Comparison of ENCODE assay signal across 43 mouse cellular contexts in genomic region chr17:42586486-42586885, GRCm38 (mm10). TPM values are rescaled to one million over a fixed set of nuclear protein-coding genes. Genes with fewer than 3 reads are reported as not detected.
A peak's percentile ranks its signal among the peaks of the same experiment; 100 is the strongest.
DNase-seq lines count a peak whose midpoint lies in the region; ATAC-seq lines count a peak whose summit lies in the region.
"Had no signal": no experiment of that assay in that cellular context is flagged by ENCODE, and none has a peak within 500 bp of the region (broad histone marks: within the 10 kb centered on the region; RNA-seq: fewer than 3 reads in every experiment).

No protein-coding gene starts in this region.

- H3K4me3 ChIP-seq in embryonic facial prominence, embryonic 14.5 days (ENCODE audit: low read depth, low read length), result no peak overlapping the region
- H3K4me3 ChIP-seq in embryonic facial prominence, embryonic 10.5 days, result no peak overlapping the region
- H3K4me3 ChIP-seq: embryonic facial prominence, embryonic 12.5 days; gastrocnemius, adult 2 months; heart, adult 2 months; heart, embryonic 13.5 days; kidney, embryonic 15.5 days; limb, embryonic 13.5 days; liver, embryonic 12.5 days; midbrain, embryonic 10.5 days; midbrain, embryonic 15.5 days; neural tube, embryonic 12.5 days had no signal

- no peaks in the 10 kb centered on the region for H3K27me3 ChIP-seq in embryonic facial prominence, embryonic 14.5 days (replicated peaks; ENCODE audit: control insufficient read depth, insufficient read depth, low read length)
- H3K27me3 ChIP-seq in embryonic facial prominence, embryonic 10.5 days (replicated peaks; ENCODE audit: low read depth, poor library complexity, severe bottlenecking), result no peaks in the 10 kb centered on the region
- H3K27me3 ChIP-seq: CH12.LX; embryonic facial prominence, embryonic 12.5 days; heart, embryonic 13.5 days; kidney, embryonic 15.5 days; limb, embryonic 13.5 days; liver, embryonic 12.5 days; midbrain, embryonic 15.5 days; neural tube, embryonic 12.5 days had no signal

- H3K4me2 ChIP-seq in embryonic facial prominence, embryonic 14.5 days (ENCODE audit: low read depth, low read length), result no peak overlapping the region
- H3K4me2 ChIP-seq: embryonic facial prominence, embryonic 12.5 days; heart, embryonic 13.5 days; kidney, embryonic 15.5 days; limb, embryonic 13.5 days; liver, embryonic 12.5 days; midbrain, embryonic 15.5 days; neural tube, embryonic 12.5 days had no signal

- H3K27ac ChIP-seq in embryonic facial prominence, embryonic 14.5 days (replicated peaks; ENCODE audit: low read depth, low read length), result no peak overlapping the region
- H3K27ac ChIP-seq in embryonic facial prominence, embryonic 10.5 days (replicated peaks), result no peak overlapping the region
- H3K27ac ChIP-seq: embryonic facial prominence, embryonic 12.5 days; gastrocnemius, adult 2 months; heart, adult 2 months; heart, embryonic 13.5 days; kidney, embryonic 15.5 days; limb, embryonic 13.5 days; liver, embryonic 12.5 days; midbrain, embryonic 10.5 days; midbrain, embryonic 15.5 days; neural tube, embryonic 12.5 days had no signal

- H3K9ac ChIP-seq in embryonic facial prominence, embryonic 14.5 days (ENCODE audit: low read depth, low read length), result no peak overlapping the region
- H3K9ac ChIP-seq: embryonic facial prominence, embryonic 12.5 days; heart, embryonic 13.5 days; kidney, embryonic 15.5 days; limb, embryonic 13.5 days; liver, embryonic 12.5 days; midbrain, embryonic 15.5 days; neural tube, embryonic 12.5 days had no signal

- ATAC-seq in embryonic facial prominence, embryonic 14.5 days (ENCODE audit: low read depth), result no peak
- ATAC-seq: forebrain, embryonic 16.5 days; hindbrain, embryonic 16.5 days; liver, embryonic 12.5 days; midbrain, embryonic 15.5 days had no signal

- H3K9me3 ChIP-seq in embryonic facial prominence, embryonic 14.5 days (ENCODE audit: control insufficient read depth, low read length), result no peaks in the 10 kb centered on the region
- H3K9me3 ChIP-seq in embryonic facial prominence, embryonic 10.5 days, result no peaks in the 10 kb centered on the region
- H3K9me3 ChIP-seq: embryonic facial prominence, embryonic 12.5 days; heart, embryonic 13.5 days; kidney, embryonic 15.5 days; limb, embryonic 13.5 days; liver, embryonic 12.5 days; midbrain, embryonic 10.5 days; midbrain, embryonic 15.5 days; neural tube, embryonic 12.5 days had no signal

- WGBS in embryonic facial prominence, embryonic 14.5 days, result 48% methylated on average over 1 of the region's 1 CpGs
- 77% methylated on average over 1 of the region's 1 CpGs for WGBS in embryonic facial prominence, embryonic 10.5 days

- peak; percentile 12 for DNase-seq in embryonic facial prominence, embryonic 14.5 days (ENCODE audit: low spot score)
- DNase-seq in embryonic facial prominence, embryonic 10.5 days (ENCODE audit: low spot score), result no peak
- DNase-seq in heart, postnatal 4 days, result peak; percentile 13
- no peak for DNase-seq in heart, adult 11 months
- peak; percentile 25 for DNase-seq in right cerebral cortex, adult 18-20 months
- DNase-seq in right cerebral cortex, postnatal 4 days, result no peak
- DNase-seq in right cerebral cortex, postnatal 14 days, result peak; percentile 14
- DNase-seq in natural killer cell, adult 2 months (ENCODE audit: low spot score in 2 of 2), result no peak
- DNase-seq: adrenal gland, adult 8-10 months; cerebellum, adult 11 months; cerebellum, adult 9-10 months; cerebellum, postnatal 36 days; gastrocnemius, adult 2 months; gastrocnemius, postnatal 36 days; heart, adult 2 months; kidney, adult 18-20 months; kidney, postnatal 25 days; lung, adult 18-20 months; lung, postnatal 14 days; thymus, adult 18-20 months; thymus, postnatal 25 days had no signal

- no peaks in the 10 kb centered on the region for H3K36me3 ChIP-seq in embryonic facial prominence, embryonic 14.5 days (ENCODE audit: control insufficient read depth, insufficient read depth, low read length)
- no peaks in the 10 kb centered on the region for H3K36me3 ChIP-seq in embryonic facial prominence, embryonic 10.5 days (replicated peaks)
- H3K36me3 ChIP-seq: embryonic facial prominence, embryonic 12.5 days; heart, embryonic 13.5 days; kidney, embryonic 15.5 days; limb, embryonic 13.5 days; liver, embryonic 12.5 days; midbrain, embryonic 10.5 days; midbrain, embryonic 15.5 days; neural tube, embryonic 12.5 days had no signal

- 0 out of 2 replicates have a peak, but pooled peaks cover 3% of the 10 kb centered on the region for H3K4me1 ChIP-seq in embryonic facial prominence, embryonic 14.5 days (ENCODE audit: control insufficient read depth, insufficient read depth, low read length)
- H3K4me1 ChIP-seq in embryonic facial prominence, embryonic 10.5 days, result no peaks in the 10 kb centered on the region
- H3K4me1 ChIP-seq: embryonic facial prominence, embryonic 12.5 days; heart, embryonic 13.5 days; kidney, embryonic 15.5 days; liver, embryonic 12.5 days; midbrain, embryonic 10.5 days; neural tube, embryonic 12.5 days had no signal

RNA-seq across cellular contexts. Expression of gene Opn5, which starts 24.7 kb away (rescaled TPM):
- not detected in 2 replicates for polyA plus RNA-seq in embryonic facial prominence, embryonic 14.5 days (2014; fragmentation: Nextera tagmentation; extraction: Ambion mirVana)
- not detected in 2 replicates for polyA plus RNA-seq in embryonic facial prominence, embryonic 10.5 days (2016; fragmentation: Nextera tagmentation; extraction: Ambion mirVana)
- not detected for total RNA-seq in heart, postnatal 4 days (2021)
- total RNA-seq: adrenal gland, adult 8-10 months; adrenal gland, postnatal 4 days; CH12.LX; ES-E14; gastrocnemius, adult 2 months; gastrocnemius, postnatal 36 days; heart, adult 2 months; heart, postnatal 14 days; layer of hippocampus, adult 18-20 months; layer of hippocampus, postnatal 10 days; megakaryocyte progenitor cell, adult 5-6 weeks had no signal
- polyA plus RNA-seq: C2C12; embryonic facial prominence, embryonic 12.5 days; forebrain, embryonic 11.5 days; heart, adult 2 months; heart, embryonic 13.5 days; hindbrain, embryonic 11.5 days; intestine, embryonic 14.5 days; limb, embryonic 13.5 days; liver, embryonic 12.5 days; stomach, embryonic 16.5 days had no signal

Comparison
In these comparisons a context has a peak if more than half of its experiments do, and no peak if none do; other contexts are left out.
1. DNase-seq: peak in embryonic facial prominence, embryonic 14.5 days (single experiment), heart, postnatal 4 days (single experiment), right cerebral cortex, adult 18-20 months (single experiment) and right cerebral cortex, postnatal 14 days (single experiment); none in embryonic facial prominence, embryonic 10.5 days (single experiment), heart, adult 11 months (single experiment), right cerebral cortex, postnatal 4 days (single experiment) and natural killer cell, adult 2 months (0 of 2).